Mouse (Mus musculus): ENCODE measurements at regions not wholly inside any gene's neighbourhood (a gene's known extent, or its start where the extent isn't known, plus 50 kb on each side); places are given as distances from the start of the nearest gene placed in this dataset.

GRCm38 (mm10) chr10:97778531-97778930 lies 52.0 kb upstream of the C030005K15Rik start:
- no peak for TF ChIP-seq POLR2A (IDR thresholded peaks at IDR 0.05; ENCODE audit: low read depth, low read length)
- TF ChIP-seq CTCF (IDR thresholded peaks at IDR 0.05; ENCODE audit: borderline replicate concordance, insufficient read depth, low read length) = no peak
- no peak overlapping the region for H3K4me3 ChIP-seq (ENCODE audit: insufficient read depth, low read length)

GRCm38 (mm10) chr10:97779335-97779734 lies 52.8 kb upstream of the C030005K15Rik start:
- no peak overlapping the region for H3K27ac ChIP-seq (ENCODE audit: insufficient read depth, low read length)
- no peaks in the 10 kb centered on the region for H3K4me1 ChIP-seq (ENCODE audit: control insufficient read depth, insufficient read depth, low read length)
- TF ChIP-seq CTCF (IDR thresholded peaks at IDR 0.05; ENCODE audit: borderline replicate concordance, insufficient read depth, low read length) (no peak), POLR2A (IDR thresholded peaks at IDR 0.05; ENCODE audit: low read depth, low read length) (no peak)
- H3K4me3 ChIP-seq (ENCODE audit: insufficient read depth, low read length) = no peak overlapping the region

More at GRCm38 (mm10) chr10:97778531-97778930, 52.0 kb upstream of the C030005K15Rik start:
- Histone ChIP-seq H3K4me1 (ENCODE audit: control insufficient read depth, insufficient read depth, low read length) (no peaks in the 10 kb centered on the region), H3K27ac (ENCODE audit: insufficient read depth, low read length) (no peak overlapping the region)

- Histone ChIP-seq H3K4me1 (ENCODE audit: control insufficient read depth, insufficient read depth, low read length) (no peaks in the 10 kb centered on the region), H3K27ac (ENCODE audit: insufficient read depth, low read length) (no peak overlapping the region), H3K4me3 (ENCODE audit: insufficient read depth, low read length) (no peak overlapping the region)
- TF ChIP-seq CTCF (IDR thresholded peaks at IDR 0.05; ENCODE audit: borderline replicate concordance, insufficient read depth, low read length) (no peak), POLR2A (IDR thresholded peaks at IDR 0.05; ENCODE audit: low read depth, low read length) (no peak)
Measured at GRCm38 (mm10) chr10:97793804-97794203, 67.2 kb upstream of the C030005K15Rik start.

- no peak overlapping the region for H3K27ac ChIP-seq (ENCODE audit: insufficient read depth, low read length)
- no peak overlapping the region for H3K4me3 ChIP-seq (ENCODE audit: insufficient read depth, low read length)
- TF ChIP-seq CTCF (IDR thresholded peaks at IDR 0.05; ENCODE audit: borderline replicate concordance, insufficient read depth, low read length) = no peak
- no peak for TF ChIP-seq POLR2A (IDR thresholded peaks at IDR 0.05; ENCODE audit: low read depth, low read length)
- no peaks in the 10 kb centered on the region for H3K4me1 ChIP-seq (ENCODE audit: control insufficient read depth, insufficient read depth, low read length)
Measured at GRCm38 (mm10) chr10:97801448-97802265, 75.1 kb upstream of the C030005K15Rik start.

- Histone ChIP-seq H3K27ac (ENCODE audit: insufficient read depth, low read length) (no peak overlapping the region), H3K4me1 (ENCODE audit: control insufficient read depth, insufficient read depth, low read length) (no peaks in the 10 kb centered on the region), H3K4me3 (ENCODE audit: insufficient read depth, low read length) (no peak overlapping the region)
- TF ChIP-seq CTCF (IDR thresholded peaks at IDR 0.05; ENCODE audit: borderline replicate concordance, insufficient read depth, low read length) (no peak), POLR2A (IDR thresholded peaks at IDR 0.05; ENCODE audit: low read depth, low read length) (no peak)
Measured at GRCm38 (mm10) chr10:97807947-97808346, 81.4 kb upstream of the C030005K15Rik start.

GRCm38 (mm10) chr10:97842574-97842973 lies 116.0 kb upstream of the C030005K15Rik start:
- Histone ChIP-seq H3K27ac (ENCODE audit: insufficient read depth, low read length) (no peak overlapping the region), H3K4me1 (ENCODE audit: control insufficient read depth, insufficient read depth, low read length) (no peaks in the 10 kb centered on the region), H3K4me3 (ENCODE audit: insufficient read depth, low read length) (no peak overlapping the region)
- no peak for TF ChIP-seq CTCF (IDR thresholded peaks at IDR 0.05; ENCODE audit: borderline replicate concordance, insufficient read depth, low read length)
- TF ChIP-seq POLR2A (IDR thresholded peaks at IDR 0.05; ENCODE audit: low read depth, low read length) = no peak

DNA sequence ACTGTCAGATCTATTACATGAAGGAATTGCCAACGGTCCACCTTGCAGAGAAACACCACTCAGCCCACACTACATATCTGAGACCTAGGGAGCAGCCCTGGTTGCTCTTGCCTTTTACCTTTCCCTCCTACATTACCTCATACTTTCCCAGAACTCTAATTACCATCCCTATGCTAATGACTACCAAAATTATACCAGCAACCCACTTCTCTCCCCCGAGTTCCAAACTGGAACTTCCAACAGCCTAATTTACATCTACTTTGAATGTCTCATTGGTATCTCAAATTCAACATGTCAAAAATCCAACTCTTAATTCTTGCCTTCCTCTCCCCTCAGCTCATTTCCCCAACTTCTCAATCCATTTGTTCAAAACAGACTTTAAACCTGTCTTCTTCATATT lies 124.9 kb upstream of the C030005K15Rik start:
- Histone ChIP-seq H3K4me1 (ENCODE audit: control insufficient read depth, insufficient read depth, low read length) (no peaks in the 10 kb centered on the region), H3K27ac (ENCODE audit: insufficient read depth, low read length) (no peak overlapping the region), H3K4me3 (ENCODE audit: insufficient read depth, low read length) (no peak overlapping the region)
- TF ChIP-seq POLR2A (IDR thresholded peaks at IDR 0.05; ENCODE audit: low read depth, low read length) = no peak
- no peak for TF ChIP-seq CTCF (IDR thresholded peaks at IDR 0.05; ENCODE audit: borderline replicate concordance, insufficient read depth, low read length)

DNA sequence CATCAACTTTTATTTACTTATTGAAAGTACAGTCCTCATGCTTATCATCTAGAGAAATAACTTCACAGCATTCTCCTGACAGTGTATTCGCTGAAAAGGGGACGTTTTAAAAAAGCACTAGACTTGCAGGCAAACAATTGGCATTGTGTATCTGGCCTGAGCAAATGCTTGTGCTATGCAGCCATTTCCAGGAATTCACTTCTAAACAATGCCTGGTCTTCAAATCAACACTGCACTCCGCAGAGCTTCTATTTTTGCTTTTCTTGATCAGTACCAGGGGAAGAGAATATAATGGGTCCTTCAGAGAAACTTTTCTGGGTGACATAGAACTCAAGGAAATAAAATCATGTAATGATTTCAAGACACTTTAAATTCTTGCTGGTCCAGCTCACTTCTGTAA lies 150.5 kb upstream of the C030005K15Rik start:
- no peaks in the 10 kb centered on the region for H3K4me1 ChIP-seq (ENCODE audit: control insufficient read depth, insufficient read depth, low read length)
- TF ChIP-seq POLR2A (IDR thresholded peaks at IDR 0.05; ENCODE audit: low read depth, low read length) (no peak), CTCF (IDR thresholded peaks at IDR 0.05; ENCODE audit: borderline replicate concordance, insufficient read depth, low read length) (no peak)
- no peak overlapping the region for H3K27ac ChIP-seq (ENCODE audit: insufficient read depth, low read length)
- no peak overlapping the region for H3K4me3 ChIP-seq (ENCODE audit: insufficient read depth, low read length)

DNA sequence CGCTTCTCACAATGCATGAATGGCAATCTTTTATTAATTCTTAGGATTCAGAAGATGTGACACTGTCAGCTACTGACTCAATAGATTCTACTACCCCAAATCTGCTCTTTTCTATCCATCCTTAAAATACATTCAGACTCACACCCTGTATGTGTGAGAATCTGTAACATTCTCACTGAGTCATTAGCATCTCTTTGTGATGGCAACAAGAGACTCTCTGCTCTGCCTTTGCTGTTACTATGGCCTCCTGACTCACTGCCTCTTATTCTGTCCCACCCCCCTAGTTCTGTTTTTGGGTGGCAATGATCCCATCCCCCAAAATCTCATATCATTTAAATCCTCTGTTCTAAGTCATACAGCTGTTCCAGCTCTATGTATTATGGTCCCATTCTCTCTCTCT lies 159.5 kb upstream of the C030005K15Rik start:
- TF ChIP-seq CTCF (IDR thresholded peaks at IDR 0.05; ENCODE audit: borderline replicate concordance, insufficient read depth, low read length) = no peak
- no peak for TF ChIP-seq POLR2A (IDR thresholded peaks at IDR 0.05; ENCODE audit: low read depth, low read length)
- Histone ChIP-seq H3K27ac (ENCODE audit: insufficient read depth, low read length) (no peak overlapping the region), H3K4me1 (ENCODE audit: control insufficient read depth, insufficient read depth, low read length) (no peaks in the 10 kb centered on the region), H3K4me3 (ENCODE audit: insufficient read depth, low read length) (no peak overlapping the region)

DNA sequence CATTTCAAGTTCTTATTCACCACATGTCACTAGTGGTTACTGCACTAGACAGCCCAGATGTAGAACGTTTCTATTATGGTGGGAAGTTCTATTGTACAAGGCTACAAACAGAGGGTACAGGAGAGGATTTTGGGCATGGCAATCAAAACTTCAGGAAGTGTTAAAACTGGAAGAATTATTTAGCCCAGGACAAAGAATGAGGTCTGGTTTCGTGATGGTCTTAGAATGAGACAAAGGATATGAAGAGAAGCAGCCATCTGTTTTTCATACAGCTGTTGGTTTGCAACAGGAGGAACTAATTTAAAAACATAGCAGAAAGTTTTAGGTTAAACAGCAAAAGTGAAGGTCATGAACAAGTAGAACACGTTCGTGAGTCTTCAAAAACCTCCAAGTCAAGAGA lies 179.2 kb upstream of the C030005K15Rik start:
- H3K4me1 ChIP-seq (ENCODE audit: control insufficient read depth, insufficient read depth, low read length) = no peaks in the 10 kb centered on the region
- no peak overlapping the region for H3K27ac ChIP-seq (ENCODE audit: insufficient read depth, low read length)
- no peak for TF ChIP-seq CTCF (IDR thresholded peaks at IDR 0.05; ENCODE audit: borderline replicate concordance, insufficient read depth, low read length)
- no peak for TF ChIP-seq POLR2A (IDR thresholded peaks at IDR 0.05; ENCODE audit: low read depth, low read length)
- H3K4me3 ChIP-seq (ENCODE audit: insufficient read depth, low read length) = no peak overlapping the region

Data from embryonic fibroblast, embryonic 13.5 days (primary cell).